Mouse (Mus musculus): ENCODE measurements at regions not wholly inside any gene's neighbourhood (a gene's known extent, or its start where the extent isn't known, plus 50 kb on each side); places are given as distances from the start of the nearest gene placed in this dataset.

DNA sequence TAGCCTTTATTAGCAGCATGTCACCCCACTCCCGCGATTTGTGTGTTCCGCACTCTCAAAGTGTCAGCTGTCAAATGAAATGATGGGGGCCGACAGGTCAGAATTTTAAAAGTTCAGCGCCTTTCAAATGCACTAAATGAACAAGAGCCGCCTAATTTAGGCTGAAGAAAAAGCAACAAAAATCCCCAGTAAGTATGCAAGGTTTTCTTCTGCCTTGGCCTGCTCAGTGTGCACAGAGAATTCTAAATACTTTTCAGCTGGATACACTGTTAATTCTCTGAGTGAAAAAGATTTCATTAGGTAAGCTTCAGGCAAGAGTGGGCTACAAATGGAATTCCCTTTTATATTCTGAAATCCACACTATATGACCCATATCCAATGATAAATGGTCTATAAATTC is 125.9 kb upstream of the BC052040 start:
- DNase-seq (ENCODE audit: low spot score) = no peak

DNA sequence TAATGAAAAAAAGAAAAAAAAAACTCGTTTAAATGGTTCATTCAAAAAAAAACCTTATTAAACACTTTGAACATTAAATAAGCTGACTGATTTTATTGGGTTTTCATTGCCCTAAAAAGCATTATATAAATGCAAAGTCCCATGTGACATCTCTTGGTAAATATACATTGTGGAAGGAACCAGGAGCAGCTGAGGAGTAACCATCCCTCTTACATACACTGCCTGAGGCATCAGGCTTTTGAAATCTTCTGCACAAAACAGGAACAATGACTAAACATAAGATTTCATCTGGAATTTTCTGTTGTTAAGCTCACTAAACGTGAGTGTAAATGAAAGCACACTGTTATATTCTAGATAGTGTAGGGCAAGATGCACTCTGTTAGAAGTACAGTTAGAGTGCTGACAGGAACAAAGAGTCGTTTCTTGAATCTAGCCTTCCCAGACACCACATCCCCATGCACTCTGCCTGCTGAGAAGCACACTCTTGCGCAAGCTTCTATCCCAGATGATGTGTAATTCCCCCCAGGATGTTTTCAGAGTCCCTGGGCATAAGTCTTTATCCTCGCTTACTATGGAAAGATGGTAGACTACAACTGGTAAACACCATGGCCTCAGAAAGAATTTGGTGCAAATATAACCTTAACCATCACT is 125.0 kb upstream of the BC052040 start:
- no peak for DNase-seq (ENCODE audit: low spot score)

DNA sequence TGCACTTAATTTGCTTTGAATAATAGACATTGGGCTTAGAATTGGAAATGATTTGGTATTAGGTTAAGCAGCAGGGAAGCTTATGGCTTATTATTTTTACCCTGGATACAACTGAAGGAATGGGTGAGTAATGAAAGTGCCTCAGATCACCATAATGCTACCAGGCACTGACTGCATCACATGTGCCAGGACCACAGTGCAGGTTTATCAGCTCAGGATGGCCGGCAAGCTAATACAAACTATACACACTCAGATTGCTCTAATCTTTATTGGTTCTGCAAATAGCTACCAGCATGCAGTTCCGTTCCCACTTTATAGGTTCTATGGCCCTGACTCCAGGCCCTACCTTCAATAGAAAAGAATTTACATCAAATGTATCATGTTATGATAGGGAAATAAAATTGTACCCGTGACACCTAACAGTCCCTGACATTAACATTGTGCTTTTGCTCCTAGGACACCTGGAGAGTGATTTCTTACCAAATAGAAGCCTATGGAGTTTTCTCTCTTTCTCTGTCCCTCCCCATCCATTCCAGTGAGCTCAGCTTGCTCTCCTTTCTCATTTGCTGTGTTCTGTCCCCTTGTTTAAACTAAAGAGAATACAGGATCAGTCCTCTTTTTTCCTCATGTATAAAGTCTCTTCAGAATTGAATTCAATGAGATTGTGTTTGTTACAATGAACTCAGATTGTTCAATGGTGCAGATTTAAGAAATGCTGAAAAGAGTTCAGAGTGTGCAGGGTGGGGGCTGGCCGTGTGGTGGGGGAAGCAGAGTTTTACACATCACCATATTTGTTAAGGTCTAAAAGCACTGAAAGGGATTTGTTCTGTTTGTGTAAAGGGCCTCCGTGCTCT is 121.3 kb upstream of the BC052040 start:
- no peak for DNase-seq (ENCODE audit: low spot score)

DNA sequence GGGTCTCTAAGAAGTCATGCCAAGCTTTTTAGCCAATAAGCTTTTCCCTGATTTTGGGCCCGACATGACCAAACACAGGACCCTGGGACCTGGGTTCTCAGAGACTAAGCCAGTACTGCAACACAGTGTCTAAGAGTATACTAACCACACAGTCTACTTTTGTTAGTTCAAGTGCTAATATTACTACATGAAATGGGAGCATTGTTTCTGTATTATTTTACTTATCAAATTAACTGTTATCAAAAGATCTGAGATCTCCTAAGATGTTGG is 120.7 kb upstream of the BC052040 start:
- DNase-seq (ENCODE audit: low spot score) = no peak

DNA sequence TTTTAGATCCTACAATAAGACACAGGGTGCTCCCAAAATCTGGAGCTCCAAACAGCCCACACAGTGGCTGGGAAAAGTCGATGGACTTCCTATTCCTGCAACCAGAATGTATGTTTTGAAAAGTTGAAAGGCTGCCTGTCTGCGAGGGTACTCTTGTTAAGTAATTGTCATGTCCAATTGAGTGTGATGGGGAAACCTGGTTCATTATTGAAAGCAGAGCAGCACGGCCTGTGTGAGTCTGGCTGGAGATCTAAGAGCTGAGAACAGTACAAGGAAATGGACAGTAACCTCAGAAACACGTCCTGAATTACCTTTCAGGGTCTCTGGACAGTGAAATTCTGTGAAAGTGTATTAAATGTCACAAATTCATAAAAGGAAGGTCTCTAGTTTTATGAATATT is 115.3 kb upstream of the BC052040 start:
- no peak for DNase-seq (ENCODE audit: low spot score)

DNA sequence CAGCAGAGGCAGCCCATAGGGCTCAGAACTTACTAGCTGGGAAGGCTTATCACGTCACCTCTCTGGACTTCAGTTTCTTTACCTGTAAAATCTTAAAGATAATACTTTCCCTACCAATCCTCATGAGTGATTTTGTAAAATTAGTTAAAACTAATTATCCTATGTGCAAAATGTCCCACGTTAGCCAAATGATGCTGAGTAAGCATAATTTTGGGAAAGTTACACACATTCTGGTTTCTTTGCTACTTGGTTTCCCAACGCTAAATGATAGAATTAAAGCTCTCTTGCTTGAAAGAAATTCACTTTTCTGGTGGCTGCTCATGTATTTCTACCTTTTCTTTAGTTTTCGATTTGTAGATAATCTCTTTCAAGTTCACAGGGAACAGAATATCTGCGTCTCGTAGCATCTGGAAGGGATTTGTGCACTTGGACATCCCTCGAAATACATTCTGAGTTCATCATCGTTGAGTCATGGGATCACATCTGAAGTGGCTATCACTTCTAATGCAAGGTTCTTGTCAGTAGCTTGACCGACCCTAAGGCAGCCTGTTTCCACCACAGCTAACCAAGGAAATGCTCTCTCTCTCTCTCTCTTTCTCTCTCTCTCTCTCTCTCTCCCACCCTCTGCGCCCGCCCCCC is 114.3 kb upstream of the BC052040 start:
- no peak for DNase-seq (ENCODE audit: low spot score)

GRCm38 (mm10) chr2:115467936-115468335 is 113.6 kb upstream of the BC052040 start:
- DNase-seq (ENCODE audit: low spot score) = no peak

DNA sequence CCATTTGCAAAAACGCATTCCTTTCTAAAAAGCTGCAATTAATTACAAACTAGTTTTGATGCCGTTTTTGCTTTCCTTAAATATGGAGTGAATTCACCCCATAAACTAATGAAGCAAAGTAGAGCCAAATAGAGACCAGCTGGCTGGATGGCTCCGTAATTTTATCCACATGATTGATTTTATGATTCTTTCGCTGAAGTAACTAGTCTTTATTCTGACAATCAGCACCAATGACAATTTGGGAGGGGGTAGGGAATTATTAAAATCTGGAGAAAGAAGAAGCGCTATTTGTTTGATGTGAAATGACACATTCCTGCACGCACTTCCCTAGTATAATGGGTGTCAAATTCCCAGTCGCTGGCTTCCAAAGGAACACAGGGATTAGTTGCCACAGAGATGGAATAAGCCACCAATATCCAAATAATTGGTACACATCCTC is 113.0 kb upstream of the BC052040 start:
- no peak for DNase-seq (ENCODE audit: low spot score)

GRCm38 (mm10) chr2:115469165-115469821 is 112.2 kb upstream of the BC052040 start:
- DNase-seq (ENCODE audit: low spot score) = no peak

- no peak for DNase-seq (ENCODE audit: low spot score)
These were observed 109.1 kb upstream of the BC052040 start for GRCm38 (mm10) chr2:115472393-115472792.

- no peak for DNase-seq (ENCODE audit: low spot score)
These were observed 97.9 kb upstream of the BC052040 start for GRCm38 (mm10) chr2:115483418-115484288.

- DNase-seq (ENCODE audit: low spot score) = no peak
These were observed 93.1 kb upstream of the BC052040 start for GRCm38 (mm10) chr2:115488465-115488864.

DNA sequence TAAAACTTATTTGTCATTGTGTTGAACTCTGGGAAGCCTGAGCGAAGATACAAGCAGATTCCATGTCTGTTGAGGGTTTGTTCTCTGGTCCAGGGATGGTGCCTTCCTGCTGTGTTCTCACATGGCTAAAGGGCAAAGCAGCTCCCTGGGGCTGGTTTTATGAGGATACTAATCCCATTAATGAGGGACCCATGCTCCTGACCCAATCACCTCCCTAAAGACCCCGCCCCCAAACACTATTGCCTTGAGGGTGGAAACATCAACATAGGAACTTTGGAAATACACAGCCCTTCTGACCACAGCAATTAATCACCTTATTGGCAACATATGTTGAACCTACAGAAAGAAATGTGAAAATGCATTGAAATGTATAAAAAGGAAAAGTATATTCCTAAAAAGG is 88.5 kb upstream of the BC052040 start:
- DNase-seq (ENCODE audit: low spot score) = no peak

DNA sequence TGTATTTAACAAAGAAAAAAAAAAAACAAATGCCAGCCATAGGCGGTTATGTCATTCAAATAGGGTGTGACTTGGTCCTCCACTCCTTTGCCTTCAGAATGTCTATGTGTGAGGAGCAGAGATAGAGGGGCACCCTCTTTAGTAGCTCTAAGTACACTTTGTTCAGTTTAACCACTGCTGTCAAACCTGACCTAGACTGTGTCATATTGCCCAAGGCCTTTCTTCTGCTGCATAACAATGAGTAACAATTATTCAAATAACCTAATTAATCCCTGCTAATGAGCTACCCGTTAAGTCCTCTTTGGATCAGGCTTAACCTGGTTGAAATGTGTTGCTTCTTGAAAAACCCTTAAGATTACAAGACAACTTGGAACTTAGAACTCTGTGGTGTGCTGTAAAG is 81.6 kb upstream of the BC052040 start:
- no peak for DNase-seq (ENCODE audit: low spot score)

DNA sequence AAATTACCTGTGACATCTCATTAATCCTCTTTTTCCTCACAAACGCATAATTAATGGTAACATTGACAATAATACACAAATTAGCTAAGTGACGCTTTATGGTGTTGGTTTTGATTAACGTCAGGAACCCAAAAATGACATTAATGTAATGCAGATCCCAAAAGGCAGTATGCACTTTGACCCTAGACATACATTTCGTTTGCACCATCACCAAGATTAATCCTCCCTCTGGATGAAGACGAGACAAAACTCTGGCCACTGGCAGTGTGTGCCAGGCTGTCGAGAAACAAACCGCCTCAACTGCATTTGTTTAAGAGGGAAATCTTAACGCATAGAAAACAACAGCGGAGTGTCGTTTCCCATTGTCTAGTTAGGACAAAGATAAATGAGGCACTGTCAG is 72.0 kb upstream of the BC052040 start:
- no peak for DNase-seq (ENCODE audit: low spot score)

- no peak for DNase-seq (ENCODE audit: low spot score)
These were observed 70.4 kb upstream of the BC052040 start for GRCm38 (mm10) chr2:115511146-115511545.

- no peak for DNase-seq (ENCODE audit: low spot score)
These were observed 69.6 kb upstream of the BC052040 start for GRCm38 (mm10) chr2:115511612-115512525.

DNA sequence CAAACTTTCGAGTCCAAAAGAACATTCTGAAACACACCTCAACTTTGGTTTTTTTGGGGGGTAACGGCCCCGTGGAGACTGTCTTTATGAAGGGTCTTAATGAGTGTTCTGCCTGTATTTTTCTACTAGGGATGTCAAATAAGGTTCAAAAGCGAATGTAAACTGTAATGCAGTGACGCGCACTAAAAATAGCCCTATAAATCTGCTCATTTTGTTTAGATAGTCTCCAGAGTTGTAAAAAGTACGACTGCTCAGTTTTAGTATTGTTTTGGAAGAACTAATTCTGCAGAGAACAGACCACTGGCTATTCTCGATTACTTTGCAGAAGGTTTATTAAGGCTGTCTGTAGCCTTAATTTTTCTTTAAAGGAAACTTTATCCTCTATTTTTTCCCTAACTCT is 68.6 kb upstream of the BC052040 start:
- no peak for DNase-seq (ENCODE audit: low spot score)

GRCm38 (mm10) chr2:115513774-115514231 is 67.7 kb upstream of the BC052040 start:
- DNase-seq (ENCODE audit: low spot score) = no peak

DNA sequence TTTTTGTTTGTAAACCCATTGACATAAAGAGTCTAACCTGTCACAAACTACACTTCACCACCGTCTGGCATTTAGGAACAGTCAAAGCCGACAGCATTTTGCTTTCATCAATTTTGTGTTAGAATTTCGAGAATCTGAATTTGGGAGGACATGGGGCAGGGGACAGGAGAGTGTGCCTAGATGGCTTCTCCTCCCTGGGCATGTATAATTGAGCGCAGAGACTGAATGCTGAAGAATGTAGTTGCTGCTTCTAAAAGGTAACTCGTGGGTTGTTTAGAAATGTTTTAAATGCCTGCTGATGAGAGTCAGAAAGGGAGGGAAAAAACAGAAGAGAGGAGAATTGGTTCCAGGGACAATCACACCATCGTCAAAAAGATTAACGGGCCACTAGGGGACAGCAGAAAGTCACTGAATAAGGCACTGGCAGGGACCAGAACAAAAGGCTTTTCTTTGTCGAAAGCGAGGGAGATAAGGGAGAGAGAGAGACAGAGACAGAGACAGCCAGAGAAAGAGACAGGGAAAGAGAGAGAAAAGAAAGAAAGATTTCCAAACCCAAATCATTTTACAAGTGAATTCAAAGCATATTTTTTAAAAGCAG is 66.6 kb upstream of the BC052040 start:
- DNase-seq (ENCODE audit: low spot score) = no peak

Data from testis, postnatal 10 days (tissue).